Mouse (Mus musculus): ENCODE data around the gene Rnf26.

The Rnf26 gene

GRCm38 (mm10) chr9:44088877-44089608 lies 24.3 kb downstream of the Rnf26 start:
- no peak for DNase-seq (ENCODE audit: low read depth, low spot score)

DNA sequence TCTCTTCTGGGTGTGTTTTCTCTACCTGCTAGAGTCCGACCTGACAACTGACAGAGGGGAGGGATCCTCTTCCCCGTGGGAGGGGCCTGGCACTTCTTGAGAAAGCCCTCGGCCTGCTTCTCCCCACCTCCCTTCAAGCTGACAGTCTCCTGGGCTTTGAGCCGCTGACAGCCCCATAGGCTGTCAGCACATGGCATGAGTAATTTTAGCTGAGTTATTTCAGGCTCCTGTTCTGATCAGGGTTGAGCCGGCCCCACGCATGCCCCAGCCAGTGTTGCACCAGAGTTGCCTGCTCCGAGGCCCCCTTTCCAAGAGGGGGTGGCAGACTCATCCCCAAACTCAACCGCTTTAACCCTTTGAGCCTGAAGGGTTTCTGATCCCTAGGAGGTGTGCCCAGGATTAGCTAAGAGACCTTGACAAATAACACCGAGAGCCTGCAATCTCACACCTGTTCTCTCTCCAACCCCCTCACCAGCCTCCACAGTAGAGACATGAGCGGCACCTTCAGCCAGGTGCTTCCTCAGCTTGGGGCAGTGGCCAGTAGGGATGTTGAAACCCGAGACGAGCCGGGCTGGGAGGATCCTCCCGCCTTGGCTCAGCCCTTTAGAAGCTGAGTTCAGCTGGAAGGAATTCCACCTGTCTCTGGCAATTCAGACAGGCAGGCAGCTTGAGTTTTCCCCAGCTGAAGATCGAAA lies 25.4 kb downstream of the Rnf26 start:
- DNase-seq (ENCODE audit: low read depth, low spot score), result no peak

DNA sequence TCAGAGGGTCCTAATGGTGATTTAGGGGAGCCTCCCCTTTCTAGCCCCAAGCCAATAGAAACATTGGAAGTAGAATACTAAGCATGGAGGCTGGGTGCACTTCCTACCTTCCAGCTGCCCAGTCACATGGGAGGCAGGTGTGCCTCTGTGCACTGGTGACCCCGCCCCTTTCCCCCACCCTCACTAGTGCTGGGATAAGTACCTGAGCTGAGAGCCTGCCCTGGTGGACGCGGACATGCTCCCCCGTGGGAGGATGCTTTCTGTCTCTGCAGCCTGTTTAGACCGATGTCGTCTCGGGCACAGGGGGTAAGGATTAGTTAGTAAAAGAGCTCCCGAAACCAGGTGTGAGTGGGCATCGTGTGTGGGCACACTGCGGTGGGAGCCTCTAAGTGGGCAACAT lies 26.4 kb downstream of the Rnf26 start:
- no peak for DNase-seq (ENCODE audit: low read depth, low spot score)

- DNase-seq (ENCODE audit: low read depth, low spot score), result no peak
These were observed 27.3 kb downstream of the Rnf26 start for GRCm38 (mm10) chr9:44085741-44086665.

DNA sequence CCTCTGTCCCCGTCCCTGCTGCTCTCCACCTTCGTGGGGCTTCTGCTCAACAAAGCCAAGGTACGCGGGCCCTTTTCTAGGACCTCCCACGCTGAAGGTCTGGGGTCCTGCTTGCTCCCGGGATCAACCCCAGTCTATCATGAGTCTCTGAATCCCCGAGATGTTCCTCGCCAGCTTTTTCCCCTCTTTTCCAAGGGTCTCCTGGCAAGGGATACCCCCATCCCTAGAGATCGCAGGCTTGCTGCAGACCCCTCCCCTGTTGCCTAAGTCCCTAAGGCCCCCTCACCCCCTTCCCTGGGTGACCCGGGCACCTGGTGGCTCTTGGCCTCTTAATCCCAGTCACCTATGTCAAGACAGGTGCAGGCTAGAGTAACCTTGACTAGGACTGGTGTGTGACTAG lies 28.0 kb downstream of the Rnf26 start:
- no peak for DNase-seq (ENCODE audit: low read depth, low spot score)

GRCm38 (mm10) chr9:44084659-44085229 lies 28.6 kb downstream of the Rnf26 start:
- DNase-seq (ENCODE audit: low read depth, low spot score), result peak; percentile 88

DNA sequence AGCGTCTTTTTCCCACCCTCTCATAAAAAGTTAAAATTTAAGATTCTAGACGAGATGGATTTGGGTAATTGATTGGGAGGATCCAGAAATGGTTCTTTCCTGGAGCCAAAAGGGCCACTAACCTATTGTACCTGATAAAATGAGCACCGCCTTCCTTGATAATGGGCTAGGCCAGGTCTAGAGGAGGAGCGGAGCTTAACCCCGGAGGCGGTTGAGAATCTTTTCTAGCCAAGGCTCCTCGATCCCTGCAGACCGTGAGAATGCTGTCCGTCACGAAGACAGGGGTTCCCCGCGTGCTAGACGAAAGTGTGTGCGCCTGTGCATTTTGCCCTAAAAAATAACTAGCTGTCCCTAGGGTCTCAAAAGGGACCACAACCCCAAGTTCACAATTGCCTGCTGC lies 29.1 kb downstream of the Rnf26 start:
- no peak for DNase-seq (ENCODE audit: low read depth, low spot score)

DNA sequence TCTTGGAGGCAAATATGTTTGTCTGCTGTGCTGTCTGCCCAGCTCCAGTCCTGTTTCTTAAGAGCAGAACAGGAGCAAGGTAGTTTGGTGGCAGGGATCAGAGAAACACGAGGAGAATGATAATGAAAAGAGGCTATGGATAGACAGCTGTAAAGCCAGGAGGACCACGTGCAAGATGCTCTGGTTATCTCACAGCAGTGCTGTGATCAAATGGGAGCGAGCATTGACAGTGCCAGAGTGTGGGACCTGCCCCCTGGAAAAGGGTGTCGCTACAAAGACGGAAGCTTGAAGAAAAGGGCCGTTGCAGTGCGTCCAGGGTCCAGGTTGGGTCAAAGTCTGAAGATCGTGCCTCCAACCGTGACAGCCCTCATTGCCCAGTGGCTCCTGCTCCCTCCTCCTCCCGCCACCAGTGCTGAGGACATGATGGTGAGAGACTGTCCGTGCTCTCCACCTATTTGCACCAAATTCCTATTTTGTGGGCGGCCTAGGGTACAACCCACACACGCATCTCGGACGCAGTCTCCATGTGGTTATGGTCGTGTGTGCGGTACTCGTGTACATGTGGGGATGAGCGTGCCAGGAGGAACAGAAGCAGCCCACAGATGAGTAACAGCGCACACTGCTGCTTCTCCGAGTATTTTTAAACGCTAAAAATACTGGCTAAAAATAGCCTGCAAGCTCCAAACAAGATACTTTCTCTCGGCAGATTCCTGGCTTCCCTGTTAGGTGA lies 29.8 kb downstream of the Rnf26 start:
- DNase-seq (ENCODE audit: low read depth, low spot score), result no peak

DNA sequence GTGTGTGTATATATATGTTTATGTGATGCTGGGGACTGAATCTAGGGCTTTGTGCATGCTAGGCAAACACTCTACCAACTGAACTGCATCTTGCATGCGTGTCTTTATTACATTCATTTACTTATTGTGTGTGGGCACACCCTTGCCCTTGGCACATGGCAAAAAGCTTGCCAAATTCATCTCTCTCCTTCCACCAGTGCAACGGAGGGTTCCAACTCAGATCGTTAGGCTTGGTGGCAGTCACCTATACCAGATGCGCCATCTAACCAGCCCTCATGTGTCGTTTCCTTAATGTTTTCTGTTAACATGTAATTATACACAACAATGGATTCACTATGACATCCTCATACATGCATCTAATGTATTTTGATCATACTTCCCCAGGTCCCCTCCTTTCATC lies 31.1 kb downstream of the Rnf26 start:
- DNase-seq (ENCODE audit: low read depth, low spot score), result no peak

- no peak for DNase-seq (ENCODE audit: low read depth, low spot score)
These were observed 31.7 kb downstream of the Rnf26 start for GRCm38 (mm10) chr9:44081581-44081980.

- no peak for DNase-seq (ENCODE audit: low read depth, low spot score)
These were observed 32.4 kb downstream of the Rnf26 start for GRCm38 (mm10) chr9:44080953-44081352.

DNA sequence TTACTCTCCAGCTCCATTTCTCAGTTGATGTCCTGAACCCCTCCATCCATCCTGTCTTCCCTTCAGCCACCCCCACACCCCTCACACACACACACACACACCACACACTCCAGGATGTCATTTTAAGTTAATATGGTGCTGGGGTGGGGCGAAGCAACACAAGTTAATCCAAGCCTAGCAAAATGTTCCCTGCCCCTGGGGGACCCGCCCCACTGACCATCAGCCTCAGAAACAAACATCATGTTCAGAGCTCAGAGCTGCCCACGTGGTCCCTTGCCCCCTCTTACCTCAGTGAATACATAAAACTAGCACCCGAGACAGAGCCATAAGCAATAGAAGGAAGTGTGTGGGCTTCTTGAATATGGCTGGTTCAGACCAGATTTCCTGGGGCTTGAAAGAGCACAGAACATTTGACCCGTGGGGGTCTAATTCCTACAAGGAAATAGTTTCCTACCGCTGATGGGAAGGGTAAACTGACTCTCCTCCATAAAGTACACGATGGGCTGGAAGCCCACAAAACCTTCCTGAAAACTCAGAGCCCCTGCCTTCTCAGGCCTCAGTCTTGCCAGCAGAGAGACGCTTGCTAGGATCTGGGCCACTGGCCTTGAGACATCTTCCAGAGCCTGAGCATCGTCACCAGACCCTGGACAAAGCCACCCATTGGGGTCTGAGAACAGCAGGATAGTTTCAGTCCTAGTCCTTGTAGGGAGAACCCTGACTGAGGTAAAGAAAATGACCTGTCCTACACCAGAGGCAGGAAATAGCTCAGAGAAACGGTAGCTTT lies 33.1 kb downstream of the Rnf26 start:
- no peak for DNase-seq (ENCODE audit: low read depth, low spot score)

DNA sequence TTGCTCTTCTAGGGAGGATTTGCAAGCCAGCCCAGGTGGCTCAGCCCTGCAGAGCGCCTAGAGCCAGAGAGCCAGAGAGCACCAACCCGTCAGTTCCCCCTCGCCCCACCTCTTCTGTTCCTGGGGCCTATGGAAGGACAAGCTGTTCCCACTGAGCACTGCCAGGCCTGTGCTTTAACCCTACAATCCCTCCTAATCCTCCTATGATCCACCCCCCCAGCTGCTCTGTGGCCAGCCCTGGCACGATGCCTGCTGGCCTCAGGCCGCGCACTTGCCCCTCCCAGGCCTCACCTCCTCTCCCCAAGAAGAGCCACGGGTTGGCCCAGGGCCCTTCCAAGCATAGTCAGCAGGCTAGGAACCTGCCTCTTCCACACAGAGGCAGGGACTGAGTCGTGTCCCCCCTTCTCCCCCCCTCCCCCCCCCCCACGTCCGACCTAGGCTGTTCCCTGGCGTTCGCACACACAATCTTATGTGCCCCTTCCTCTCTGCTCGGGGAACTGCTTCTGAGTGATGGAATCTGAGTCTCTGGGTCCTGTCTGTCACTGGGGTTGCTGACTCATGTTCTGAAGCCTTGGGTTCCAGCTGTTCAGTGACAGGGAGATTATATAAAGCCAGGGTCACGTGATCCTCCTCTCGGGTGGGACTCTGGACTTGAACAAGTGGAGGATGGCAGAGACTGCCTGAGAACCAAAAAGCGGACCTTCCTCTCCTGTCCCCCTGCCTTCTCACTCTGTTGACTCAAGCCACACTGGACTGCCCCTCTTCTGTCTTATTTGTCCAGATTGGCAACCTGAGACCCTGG lies 34.2 kb downstream of the Rnf26 start:
- peak; percentile 94 for DNase-seq (ENCODE audit: low read depth, low spot score)

GRCm38 (mm10) chr9:44078136-44078797 lies 35.0 kb downstream of the Rnf26 start:
- DNase-seq (ENCODE audit: low read depth, low spot score), result no peak

GRCm38 (mm10) chr9:44077266-44077910 lies 35.9 kb downstream of the Rnf26 start:
- no peak for DNase-seq (ENCODE audit: low read depth, low spot score)

DNA sequence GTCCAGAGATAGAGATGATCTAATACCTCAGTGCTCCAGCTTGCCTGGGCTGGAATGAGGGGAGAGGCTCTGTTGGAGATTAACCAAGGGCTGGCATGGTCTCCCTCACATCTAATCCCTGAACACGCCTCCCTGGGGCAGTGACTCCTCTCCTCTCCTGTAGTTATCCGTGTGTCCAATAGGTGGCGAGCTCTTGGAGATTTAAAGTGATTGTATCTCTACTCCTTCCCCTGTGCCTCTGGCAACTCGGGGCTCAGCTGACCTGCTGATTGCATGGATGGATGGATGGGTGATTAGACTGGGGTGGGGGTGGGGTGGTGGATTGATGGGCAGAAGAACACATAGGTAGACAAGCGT lies 36.6 kb downstream of the Rnf26 start:
- peak; percentile 91 for DNase-seq (ENCODE audit: low read depth, low spot score)

DNA sequence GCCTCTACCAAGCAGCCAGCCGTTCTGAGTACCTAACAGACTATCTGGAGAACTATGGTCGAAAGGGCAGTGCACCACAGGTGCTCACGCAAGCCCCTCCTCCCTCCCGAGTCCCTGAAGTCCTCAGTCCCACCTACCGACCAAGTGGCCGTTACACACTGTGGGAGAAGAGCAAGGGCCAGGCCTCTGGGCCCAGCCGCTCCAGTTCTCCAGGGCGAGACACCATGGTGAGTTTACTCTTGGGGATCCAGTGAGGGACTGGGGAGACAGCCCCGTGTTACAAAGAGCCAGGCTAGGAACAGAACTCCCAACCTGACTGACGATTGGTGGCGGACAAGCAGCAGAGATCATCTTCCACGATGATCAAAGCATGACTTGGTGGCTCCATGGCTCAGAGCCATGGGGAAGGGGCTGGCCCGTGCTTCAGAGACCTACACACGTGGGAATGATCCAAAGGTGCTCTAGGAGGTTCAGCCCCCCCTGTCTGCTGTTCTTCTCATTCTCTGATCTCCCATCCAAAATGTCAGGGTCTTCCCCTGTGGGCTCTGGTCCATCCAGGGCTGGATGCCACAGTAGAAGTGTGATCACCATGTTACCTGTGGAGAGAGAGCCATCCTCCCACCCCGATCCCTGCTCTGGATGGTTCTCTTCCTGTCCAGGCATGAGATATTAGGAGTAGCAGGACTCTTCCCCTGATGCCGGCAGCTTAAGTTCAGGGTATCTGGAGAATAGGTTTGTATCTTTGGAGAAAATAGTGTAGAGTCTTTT lies 37.1 kb downstream of the Rnf26 start:
- DNase-seq (ENCODE audit: low read depth, low spot score), result no peak
